Mouse (Mus musculus) frontal cortex, adult (tissue): ENCODE measurements at regions not wholly inside any gene's neighbourhood (a gene's known extent, or its start where the extent isn't known, plus 50 kb on each side); places are given as distances from the start of the nearest gene placed in this dataset.
A peak's percentile ranks its signal among the peaks of the same experiment; 100 is the strongest.

ENCODE experiments used
- ATAC-seq: cut with Nextera tagmentation; 2 replicates; pipeline ENCODE4 v1.9.2; 2017; ENCODE audit warnings: mild to moderate bottlenecking, moderate library complexity, mixed read lengths; ENCODE audit not compliant: low TSS enrichment

DNA sequence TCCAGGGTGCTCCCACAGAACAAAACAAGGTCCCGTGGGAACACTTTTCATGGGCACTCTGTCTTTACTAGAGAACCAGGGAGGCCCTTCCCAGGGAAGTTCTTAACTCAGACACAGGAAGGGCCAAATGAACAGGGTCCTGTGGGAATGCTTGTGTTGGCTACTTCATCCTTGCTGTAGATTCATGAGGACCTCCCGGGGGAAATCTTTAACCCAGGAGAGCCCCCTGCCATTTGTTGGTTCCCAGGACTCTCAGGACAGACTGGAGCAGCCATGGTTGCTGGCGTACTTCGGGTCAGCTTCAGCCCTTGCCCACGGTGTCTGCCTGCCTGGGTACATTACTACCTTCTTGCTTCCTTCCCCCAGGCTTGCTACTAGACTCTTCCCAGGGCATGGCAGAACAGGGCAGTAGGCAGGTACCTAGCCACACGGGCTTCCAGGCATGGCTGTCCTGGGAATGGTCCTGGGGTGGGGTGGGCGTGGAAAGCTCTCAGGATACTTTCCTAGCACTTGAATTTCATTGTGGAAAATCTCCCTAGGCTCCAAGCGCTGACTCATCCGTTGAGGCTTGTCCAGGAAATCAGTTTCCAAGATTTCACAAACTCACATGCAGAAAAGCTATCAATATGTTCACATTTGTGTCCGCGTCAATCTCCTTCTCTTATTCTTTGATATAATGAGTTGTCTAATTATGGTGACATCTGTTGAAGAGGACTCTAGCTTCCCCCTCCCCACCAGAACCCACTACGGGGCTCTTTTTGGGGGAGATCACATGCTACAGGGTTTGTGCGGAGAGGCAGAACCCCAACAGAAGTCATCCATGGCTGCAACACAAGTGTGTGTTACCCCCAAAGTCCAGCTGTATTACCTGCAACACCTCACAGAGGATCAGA is 148.6 kb downstream of the Sec61b start:
- ATAC-seq, result peak; percentile 74

DNA sequence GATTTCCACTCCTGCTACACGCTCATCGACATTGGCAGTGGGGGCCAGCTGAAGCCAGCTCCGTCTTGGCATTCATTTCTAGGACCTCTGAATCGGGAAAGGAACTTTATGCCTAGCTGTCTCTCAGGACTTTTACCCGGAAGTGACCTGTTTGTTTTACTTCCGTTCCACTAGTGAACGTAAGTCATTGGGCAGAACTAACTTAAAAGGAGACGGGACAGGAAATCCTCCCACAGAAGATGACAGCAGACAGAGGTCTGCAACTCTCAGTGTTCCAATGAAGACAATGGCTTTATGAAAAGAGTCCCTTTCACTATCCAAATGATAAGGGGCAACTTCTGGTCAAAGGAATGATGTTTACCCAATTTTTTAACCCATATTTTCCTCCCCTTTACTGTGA is 155.5 kb downstream of the Sec61b start:
- ATAC-seq, result no peak

DNA sequence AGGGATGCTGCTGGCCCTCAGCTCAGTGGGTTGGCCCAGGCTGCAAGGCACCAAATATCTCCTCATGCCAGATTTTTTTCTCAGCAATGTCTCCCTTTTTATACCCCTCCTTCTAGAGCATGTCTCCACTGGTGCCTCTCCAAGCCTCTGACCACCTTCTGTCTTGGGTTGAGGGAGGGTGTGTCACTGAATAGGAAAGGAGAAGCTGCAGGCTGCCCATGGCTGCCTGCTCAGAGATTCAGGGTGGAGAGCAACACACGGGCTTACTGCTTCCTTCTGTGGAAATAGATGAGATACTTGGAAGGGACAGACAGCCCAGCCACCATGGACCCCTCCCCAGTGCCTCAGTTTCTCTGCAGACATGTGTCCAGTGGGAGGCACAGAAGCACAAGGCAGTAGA is 156.0 kb downstream of the Sec61b start:
- no peak for ATAC-seq

GRCm38 (mm10) chr4:47638876-47639494 is 164.5 kb downstream of the Sec61b start:
- ATAC-seq, result no peak

DNA sequence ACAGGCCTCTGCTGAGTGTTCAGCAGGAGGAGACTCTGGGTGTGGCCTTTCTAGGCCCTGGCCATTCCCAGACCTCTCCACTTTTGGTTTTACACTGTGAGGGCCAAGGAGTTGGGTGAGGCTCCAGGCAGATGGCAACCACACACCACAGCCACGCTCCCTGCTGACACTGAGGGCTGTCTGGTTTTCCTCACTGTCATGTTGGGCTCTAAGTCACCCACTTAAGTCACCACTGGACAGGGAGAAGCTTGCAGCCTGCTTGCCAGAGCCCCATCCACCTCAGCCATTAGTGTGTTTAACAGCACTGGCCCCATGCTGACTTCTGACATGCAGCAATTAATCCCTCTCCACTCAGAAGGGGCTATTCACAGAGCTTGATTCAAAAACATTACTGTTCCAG is 170.6 kb downstream of the Sec61b start:
- ATAC-seq, result no peak

DNA sequence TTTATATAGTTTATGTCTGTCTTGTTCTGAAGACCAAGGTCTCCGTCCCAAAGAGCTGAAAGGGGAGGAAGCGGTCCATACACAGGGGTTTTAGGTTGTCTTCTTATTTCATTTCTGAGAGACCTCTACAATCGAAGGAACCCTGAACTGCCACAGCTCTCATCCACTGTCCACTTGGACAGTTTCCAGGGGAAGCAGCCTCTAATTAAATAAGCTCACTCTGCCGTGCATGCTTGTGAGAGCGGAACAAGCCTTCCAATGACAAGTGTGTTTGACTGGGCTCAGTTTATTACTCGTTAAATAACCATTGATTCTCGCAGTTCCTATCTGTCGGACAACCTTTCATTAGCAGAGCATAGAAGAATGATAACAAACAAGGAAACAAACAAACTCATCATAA is 174.2 kb downstream of the Sec61b start:
- ATAC-seq, result no peak

DNA sequence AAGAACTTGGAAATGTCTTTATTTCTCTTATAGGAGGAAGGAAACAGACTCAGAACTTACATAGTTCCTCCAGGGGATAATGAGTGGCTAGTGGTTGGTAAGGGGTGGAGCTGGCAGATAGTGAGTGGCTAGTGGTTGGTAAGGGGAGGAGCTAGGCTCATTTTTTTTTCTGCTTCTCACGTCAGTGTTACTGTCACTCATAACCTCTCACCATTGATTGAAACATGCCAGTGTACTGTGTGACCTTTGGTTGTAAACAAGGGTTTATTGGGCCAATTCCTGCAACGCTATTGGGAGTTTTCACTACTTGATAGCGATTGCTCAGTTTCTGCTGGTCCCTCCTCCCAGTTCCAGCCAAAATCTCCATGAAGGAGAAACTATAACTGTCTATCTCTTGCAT is 175.5 kb downstream of the Sec61b start:
- no peak for ATAC-seq

GRCm38 (mm10) chr4:47651521-47651920 is 177.1 kb downstream of the Sec61b start:
- ATAC-seq, result no peak

DNA sequence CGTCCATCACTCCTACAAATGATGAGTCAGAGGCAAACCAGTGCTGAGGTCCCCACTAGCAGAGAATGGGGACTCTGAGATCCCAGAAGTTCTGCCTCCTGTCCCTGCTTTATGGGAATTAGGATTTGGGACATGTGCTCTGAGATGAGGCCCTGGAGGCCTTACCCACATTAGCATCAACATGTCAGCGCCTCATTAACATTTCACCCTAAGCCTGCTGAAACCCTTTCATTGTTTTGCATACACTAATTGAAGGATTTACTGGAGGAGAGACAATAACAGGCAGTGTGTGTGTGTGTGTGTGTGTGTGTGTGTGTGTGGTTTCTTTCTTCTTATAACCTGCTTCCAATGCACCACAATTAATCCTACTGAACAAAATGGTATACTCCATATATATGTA is 178.7 kb downstream of the Sec61b start:
- ATAC-seq, result no peak

- no peak for ATAC-seq
Measured at GRCm38 (mm10) chr4:47669519-47669918, 195.1 kb downstream of the Sec61b start.

DNA sequence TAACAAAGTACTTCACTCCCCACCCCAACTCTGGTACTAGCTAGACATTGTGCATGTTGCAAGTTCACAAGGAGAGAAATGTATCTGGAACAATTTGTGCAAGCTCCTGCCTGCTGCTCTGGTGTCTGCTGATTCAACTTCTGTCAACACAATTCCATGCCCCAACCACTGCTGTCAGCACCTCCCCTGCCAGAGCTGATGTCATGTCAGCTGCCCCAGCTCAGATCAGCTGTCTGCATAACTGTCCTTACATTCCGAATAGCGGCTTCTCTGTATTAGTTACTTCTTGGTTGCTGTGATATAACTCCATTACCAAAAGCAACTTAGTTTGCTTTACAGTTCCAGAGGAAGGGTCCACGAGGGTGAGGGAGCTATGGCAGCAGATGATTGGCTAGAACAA is 196.0 kb downstream of the Sec61b start:
- ATAC-seq, result no peak

- ATAC-seq, result no peak
Measured at GRCm38 (mm10) chr4:47671362-47671761, 196.9 kb downstream of the Sec61b start.

DNA sequence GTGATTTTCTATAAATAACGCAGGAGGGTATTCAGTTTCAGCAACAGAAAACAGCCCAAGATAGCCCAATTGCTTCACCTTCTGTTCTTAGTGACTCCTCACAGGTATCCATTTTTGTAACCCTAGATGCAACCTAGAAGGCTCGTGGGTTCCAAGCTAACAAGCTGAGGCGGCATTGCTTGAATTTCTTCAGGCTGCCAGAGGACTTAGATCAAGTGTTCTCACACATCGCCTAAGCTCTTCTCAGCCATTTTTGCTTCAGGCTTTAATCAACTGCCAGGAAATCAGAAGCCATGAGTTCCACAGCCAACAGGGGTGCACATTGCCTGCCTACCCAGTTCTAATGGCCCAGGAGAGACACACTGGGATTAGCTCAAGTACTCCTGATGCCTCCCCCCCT is 206.7 kb downstream of the Sec61b start:
- ATAC-seq, result no peak

- ATAC-seq, result no peak
Measured at GRCm38 (mm10) chr4:47691207-47691606, 216.7 kb downstream of the Sec61b start.

- ATAC-seq, result no peak
Measured at GRCm38 (mm10) chr4:47692654-47693053, 218.2 kb downstream of the Sec61b start.

DNA sequence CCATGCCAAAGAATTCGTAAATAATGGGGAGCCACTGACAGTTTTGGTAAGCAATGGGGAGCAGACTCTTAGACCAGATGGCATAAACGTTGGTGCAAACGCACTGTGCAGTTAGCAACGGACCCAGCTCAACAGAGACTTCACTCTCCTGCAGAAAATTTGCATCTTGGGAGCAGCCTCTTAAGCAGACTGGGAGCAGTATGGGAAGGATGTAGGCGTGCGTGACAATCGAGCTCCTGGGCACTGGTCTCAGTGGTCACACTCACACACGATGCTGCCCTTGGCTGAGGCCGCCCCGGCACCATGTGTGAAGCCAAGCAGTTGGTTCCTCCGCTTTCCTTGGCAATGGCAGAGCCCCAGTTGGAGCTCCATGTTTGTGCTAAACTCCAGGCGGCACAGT is 218.8 kb downstream of the Sec61b start:
- ATAC-seq, result peak; percentile 95

DNA sequence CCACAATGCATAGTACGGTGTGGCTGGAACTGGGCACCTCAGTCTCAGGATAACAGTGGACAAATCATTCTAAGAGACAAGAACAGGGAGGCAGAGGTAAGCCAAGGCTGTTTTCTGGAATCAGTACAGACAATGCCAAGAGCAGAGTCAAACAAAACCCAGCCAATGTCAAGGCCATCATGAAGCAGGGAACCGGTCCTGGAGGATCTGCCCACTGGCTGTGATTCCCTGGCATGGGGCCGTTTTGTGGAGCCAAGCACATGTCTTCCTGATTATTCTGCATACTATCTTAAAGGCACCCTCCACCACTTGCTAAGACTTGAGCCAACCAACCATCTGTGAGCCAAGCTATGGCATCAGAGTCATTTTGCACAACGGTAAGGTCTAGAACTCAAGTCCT is 222.6 kb downstream of the Sec61b start:
- no peak for ATAC-seq

DNA sequence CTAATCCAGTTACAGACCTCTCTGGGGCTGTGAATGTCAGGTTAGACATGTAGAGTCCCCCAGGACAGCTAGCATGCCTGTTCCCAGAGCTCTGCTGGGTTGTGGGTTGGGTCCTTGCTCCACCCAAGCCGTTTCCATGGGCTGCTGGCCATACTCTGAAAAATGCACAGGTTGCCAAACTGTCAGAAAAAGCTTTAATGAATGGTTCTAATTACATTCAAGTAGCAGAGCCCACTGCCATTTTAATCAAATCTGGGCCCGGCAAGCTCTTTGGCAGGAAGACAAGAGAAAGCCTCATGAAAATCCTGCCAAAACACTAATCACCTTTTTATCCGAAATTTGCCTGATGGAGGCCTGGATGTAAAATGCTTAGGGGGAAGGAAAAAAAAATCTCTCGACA is 224.1 kb downstream of the Sec61b start:
- ATAC-seq, result no peak

GRCm38 (mm10) chr4:47698926-47699325 is 224.5 kb downstream of the Sec61b start:
- ATAC-seq, result no peak

- ATAC-seq, result no peak
Measured at GRCm38 (mm10) chr4:47703501-47703900, 229.0 kb downstream of the Sec61b start.

- ATAC-seq, result no peak
Measured at GRCm38 (mm10) chr4:47704607-47705006, 230.1 kb downstream of the Sec61b start.

GRCm38 (mm10) chr4:47707966-47708365 is 233.5 kb downstream of the Sec61b start:
- ATAC-seq, result peak; percentile 100

GRCm38 (mm10) chr4:47713387-47713786 is 238.9 kb downstream of the Sec61b start:
- ATAC-seq, result no peak
